Mouse (Mus musculus) E14TG2a.4 (cell line): ENCODE data around the gene Pde4d.

Experiments
- CTCF ChIP-seq: conservative IDR thresholded peaks from 2 replicates; pipeline ENCODE4 v1.5.1; 2014; ENCODE audit warnings: low read length
- NANOG ChIP-seq: IDR thresholded peaks from 2 replicates; pipeline ENCODE4 v1.6.1; 2014; ENCODE audit warnings: borderline replicate concordance, low read length, mixed read lengths
- POU5F1 ChIP-seq: IDR thresholded peaks from 2 replicates; pipeline ENCODE4 v1.6.1; 2014; ENCODE audit warnings: low read length, borderline replicate concordance

DNA sequence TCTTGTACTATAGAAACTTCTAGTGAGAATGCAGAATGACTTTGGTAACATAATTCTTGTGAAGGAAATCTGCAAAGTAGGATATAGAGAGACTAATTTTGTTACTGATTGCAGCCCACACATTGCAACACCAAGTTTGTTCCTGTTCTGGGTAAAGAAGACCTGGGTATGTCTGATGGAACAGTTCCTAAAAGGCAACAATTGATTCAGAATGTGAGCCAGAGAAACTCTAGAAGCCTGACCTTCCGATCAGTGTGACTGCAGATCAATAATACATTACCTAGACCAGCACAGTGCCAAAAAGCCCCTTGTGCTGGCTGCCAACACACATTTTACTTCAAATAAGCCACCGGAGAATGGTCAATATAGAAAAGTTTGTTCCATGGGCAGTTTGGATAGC, 930.4 kb downstream of the Pde4d start:
- TF ChIP-seq CTCF: no peak
- no peak for TF ChIP-seq NANOG
- no peak for TF ChIP-seq POU5F1
